Comparison of ENCODE assay signal across 8 mouse cellular contexts in the genomic region with DNA sequence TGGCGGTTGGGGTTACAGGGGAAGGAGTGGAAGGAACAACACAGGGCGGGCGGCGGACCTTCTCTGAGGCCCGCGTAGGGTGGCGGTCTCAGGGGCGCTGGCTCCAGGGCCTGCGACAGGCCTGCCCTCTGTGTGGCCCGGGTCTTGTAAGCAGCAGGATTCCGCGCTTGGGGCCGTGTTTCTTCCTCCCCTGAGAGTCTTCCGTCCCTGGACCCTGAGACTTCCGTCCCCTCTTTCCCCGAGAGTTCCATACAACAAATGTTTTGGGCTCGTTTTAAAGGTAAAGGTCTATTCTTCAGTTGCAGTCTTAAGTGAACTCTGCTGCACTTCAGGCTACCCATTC. TPM values are rescaled to one million over a fixed set of nuclear protein-coding genes. Genes with fewer than 3 reads are reported as not detected.
DNase-seq lines count a peak whose midpoint lies in the region; ATAC-seq and TF ChIP-seq lines count a peak whose summit lies in the region.

No protein-coding gene starts in this region.

- H3K27ac ChIP-seq in spleen, adult 2 months (ENCODE audit: insufficient read depth, low read length) = peak overlapping the region; percentile 81
- peak overlapping the region; percentile 90 for H3K27ac ChIP-seq in limb, embryonic 15.5 days
- peak overlapping the region; percentile 91 for H3K27ac ChIP-seq in stomach, embryonic 15.5 days

- peak overlapping the region; percentile 78 for H3K4me3 ChIP-seq in spleen, adult 2 months (ENCODE audit: extremely low read depth, insufficient read depth, insufficient read length)
- H3K4me3 ChIP-seq in limb, embryonic 15.5 days = peak overlapping the region; percentile 71
- peak overlapping the region; percentile 95 for H3K4me3 ChIP-seq in stomach, embryonic 15.5 days (replicated peaks)

- TF ChIP-seq POLR2A in spleen, adult 2 months (IDR thresholded peaks at IDR 0.05; ENCODE audit: low read depth, low read length) = no peak

- no peak for DNase-seq in spleen, adult 2 months (ENCODE audit: low read depth in 1 of 2, low spot score in 2 of 2)
- DNase-seq in spleen, postnatal 4 days (ENCODE audit: low spot score in 2 of 2) = no peak
- DNase-seq in fibroblast of lung, adult 2 months (ENCODE audit: low read depth) = peak; percentile 37
- DNase-seq in thymus, postnatal 0 days (ENCODE audit: low spot score) = no peak
- DNase-seq in cerebellum, postnatal 14 days = no peak
- DNase-seq in c-Kit-positive CD71-positive TER-119-positive erythroid progenitor cells, embryonic 14.5 days (ENCODE audit: low spot score) = no peak

- H3K36me3 ChIP-seq in spleen, adult 2 months (ENCODE audit: control insufficient read depth, insufficient read depth, low read length) = peaks cover 10% of the 10 kb centered on the region
- H3K36me3 ChIP-seq in limb, embryonic 15.5 days = peaks cover 30% of the 10 kb centered on the region
- H3K36me3 ChIP-seq in stomach, embryonic 15.5 days = peaks cover 21% of the 10 kb centered on the region

- no peak for TF ChIP-seq CTCF in spleen, adult 2 months (IDR thresholded peaks at IDR 0.05; ENCODE audit: extremely low read depth, insufficient read depth, insufficient read length, insufficient replicate concordance)

- peak; percentile 78 for ATAC-seq in limb, embryonic 15.5 days (ENCODE audit: insufficient number of reproducible peaks, low FRiP score, low TSS enrichment, low read depth)
- peak; percentile 82 for ATAC-seq in stomach, embryonic 15.5 days (ENCODE audit: insufficient read depth, low FRiP score, low read depth)

- no peaks in the 10 kb centered on the region for H3K4me1 ChIP-seq in spleen, adult 2 months (ENCODE audit: control insufficient read depth, insufficient read depth, insufficient read length)
- H3K4me1 ChIP-seq in limb, embryonic 15.5 days = peaks cover 12% of the 10 kb centered on the region
- peaks cover 5% of the 10 kb centered on the region for H3K4me1 ChIP-seq in stomach, embryonic 15.5 days

- peak overlapping the region; percentile 65 for H3K4me2 ChIP-seq in limb, embryonic 15.5 days
- peak overlapping the region; percentile 64 for H3K4me2 ChIP-seq in stomach, embryonic 15.5 days

- peak overlapping the region; percentile 80 for H3K9ac ChIP-seq in limb, embryonic 15.5 days
- H3K9ac ChIP-seq in stomach, embryonic 15.5 days = peak overlapping the region; percentile 88

- no peaks in the 10 kb centered on the region for H3K9me3 ChIP-seq in limb, embryonic 15.5 days
- H3K9me3 ChIP-seq in stomach, embryonic 15.5 days = no peaks in the 10 kb centered on the region

- H3K27me3 ChIP-seq in spleen, adult 2 months (ENCODE audit: control insufficient read depth, insufficient read depth, low read length) = no peaks in the 10 kb centered on the region
- no peaks in the 10 kb centered on the region for H3K27me3 ChIP-seq in limb, embryonic 15.5 days
- no peaks in the 10 kb centered on the region for H3K27me3 ChIP-seq in stomach, embryonic 15.5 days (replicated peaks)

- WGBS in spleen, adult 2 months = 0% methylated on average over 16 of the region's 17 CpGs
- WGBS in limb, embryonic 15.5 days = 0% methylated on average over 17 of the region's 17 CpGs
- WGBS in stomach, embryonic 15.5 days = 0% methylated on average over 16 of the region's 17 CpGs

RNA-seq across cellular contexts. Expression of a gene that starts 0.2 kb away (rescaled TPM):
- polyA plus RNA-seq in spleen, adult 2 months (2012; rRNA removed) = 9.2 and 9.6 TPM in 2 replicates
- polyA plus RNA-seq in limb, embryonic 15.5 days (2015; fragmentation: Nextera tagmentation; extraction: Ambion mirVana) = 43.2 and 43.9 TPM in 2 replicates
- polyA plus RNA-seq in stomach, embryonic 15.5 days (2015; fragmentation: Nextera tagmentation; extraction: Ambion mirVana) = 41.5 and 50.0 TPM in 2 replicates
- polyA plus RNA-seq in thymus, postnatal 0 days (2015; fragmentation: Nextera tagmentation; extraction: Ambion mirVana) = 50.9 and 54.2 TPM in 2 replicates

RNA-seq across cellular contexts. Expression of a gene that starts 9.5 kb away (rescaled TPM):
- not detected in 2 replicates for polyA plus RNA-seq in spleen, adult 2 months (2012; rRNA removed)
- 0.10 TPM in 1 of 2 replicates, not detected in the other for polyA plus RNA-seq in limb, embryonic 15.5 days (2015; fragmentation: Nextera tagmentation; extraction: Ambion mirVana)
- polyA plus RNA-seq in stomach, embryonic 15.5 days (2015; fragmentation: Nextera tagmentation; extraction: Ambion mirVana) = 0.03 and 0.08 TPM in 2 replicates
- 0.06 and 0.08 TPM in 2 replicates for polyA plus RNA-seq in thymus, postnatal 0 days (2015; fragmentation: Nextera tagmentation; extraction: Ambion mirVana)
